Mouse (Mus musculus): ENCODE measurements around the gene Aar2.
A peak's percentile ranks its signal among the peaks of the same experiment; 100 is the strongest.
"Not testable (repeated sequence)": the region's sequence is repeated elsewhere in the genome, so short reads cannot be mapped to it uniquely, and the experiment has no call there.

The Aar2 gene

DNA sequence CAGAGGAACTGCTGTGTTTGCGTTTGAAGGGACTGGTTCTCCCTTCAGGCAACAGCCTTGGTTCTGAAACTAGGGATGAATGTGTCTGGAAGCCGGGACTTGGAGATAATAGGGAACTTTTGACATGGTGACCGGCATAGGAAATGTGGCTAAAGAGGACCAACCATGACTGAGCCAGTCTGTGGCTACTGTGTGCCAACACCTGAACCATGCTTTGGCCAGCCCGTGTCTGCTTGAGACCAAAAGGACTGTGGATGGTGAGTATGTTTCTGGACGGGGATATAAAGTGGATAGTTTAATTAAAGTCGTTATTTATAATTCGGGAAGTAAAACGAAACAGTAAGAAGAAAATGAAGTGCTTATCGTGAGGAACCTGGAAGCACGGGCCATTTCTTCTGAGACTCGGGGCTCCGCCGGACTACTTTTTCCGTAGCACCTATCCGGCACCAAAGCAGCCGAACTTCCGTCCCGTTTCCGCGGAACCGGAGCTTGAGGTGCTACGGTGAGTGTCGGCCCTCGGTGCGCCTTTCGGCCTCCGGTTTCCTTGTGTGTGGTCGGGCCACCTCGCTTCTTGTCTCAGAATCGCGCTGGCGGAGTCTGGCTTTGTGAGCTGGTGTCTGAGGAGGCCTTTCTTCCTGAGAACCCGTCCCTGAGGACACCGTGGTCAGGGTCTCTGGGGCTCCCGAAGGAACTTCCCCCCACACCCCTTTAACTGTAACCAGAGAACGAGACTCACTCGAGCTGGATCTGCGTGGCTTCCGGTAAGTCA is at the start of gene Aar2:
Gene Aar2, plus strand, starts transcription at position 462 of the 769 bp plus-strand sequence.
- DNase-seq = peak; percentile 83 to 86

- DNase-seq = peak; percentile 64 to 75
Observed at GRCm38 (mm10) chr2:156497915-156498314, 49.5 kb upstream of the Aar2 start.

DNA sequence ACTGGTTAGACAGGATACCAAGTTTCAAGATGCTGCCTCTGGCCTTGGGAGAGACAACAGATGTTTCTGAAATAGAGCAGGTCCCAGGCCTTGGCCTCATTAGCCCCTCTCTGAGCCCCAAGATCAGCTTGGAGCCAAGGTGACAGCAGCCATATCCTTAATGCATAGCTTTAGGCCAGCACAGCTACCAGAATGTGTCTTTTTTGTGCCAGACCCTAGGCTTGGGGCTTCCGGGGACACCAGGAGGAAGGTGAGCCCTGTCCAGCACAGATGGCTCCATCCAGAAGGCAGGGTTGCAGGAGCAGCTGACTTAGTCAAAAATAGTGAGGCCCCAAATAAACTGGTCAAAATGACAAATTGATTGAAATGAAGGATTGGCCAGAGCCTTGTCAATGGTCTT is 46.4 kb upstream of the Aar2 start:
- DNase-seq = no peak

- DNase-seq = no peak
Observed at GRCm38 (mm10) chr2:156505533-156505932, 41.9 kb upstream of the Aar2 start.

DNA sequence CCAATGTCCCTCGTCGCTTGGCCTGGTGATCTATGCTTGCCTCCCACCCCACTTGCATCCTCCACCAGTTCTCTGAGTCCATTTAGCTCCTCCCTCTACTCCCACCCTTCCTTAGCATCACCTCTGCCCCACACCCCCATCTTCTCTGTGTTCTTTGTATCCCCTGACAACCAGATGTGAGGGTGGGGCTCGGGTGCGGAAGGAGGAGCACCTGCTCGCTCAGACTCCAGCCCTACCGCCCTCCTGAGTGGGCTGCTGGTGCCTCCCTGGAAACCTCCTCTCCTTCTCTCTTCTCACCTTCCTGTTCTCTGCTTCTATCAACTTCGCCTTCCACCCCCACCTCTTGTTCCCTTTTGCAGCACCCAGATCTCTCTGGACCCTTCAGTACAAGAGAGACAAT is 35.4 kb upstream of the Aar2 start:
- no peak for DNase-seq

- DNase-seq = peak; percentile 72 to 89
Observed at GRCm38 (mm10) chr2:156512561-156512960, 34.8 kb upstream of the Aar2 start.

DNA sequence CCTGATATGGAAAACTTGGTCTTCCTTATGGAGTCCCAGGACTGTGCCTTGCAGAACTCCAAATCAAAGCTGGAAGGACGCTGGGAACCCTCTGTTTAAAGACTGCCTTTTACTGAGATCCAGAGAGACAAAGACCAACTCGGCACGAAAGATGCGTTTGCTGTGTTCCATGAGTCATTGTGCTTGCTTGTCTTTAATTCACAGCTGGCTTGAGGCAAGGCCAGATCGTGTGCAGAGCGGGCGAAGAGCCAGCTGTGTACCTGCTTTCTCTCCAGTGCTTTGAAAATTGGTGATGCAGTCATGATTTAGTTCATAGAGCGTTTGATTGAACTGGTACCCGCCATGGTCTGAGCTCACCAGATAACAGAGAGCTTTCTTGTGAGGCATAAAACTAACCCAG is 32.3 kb upstream of the Aar2 start:
- no peak for DNase-seq

DNA sequence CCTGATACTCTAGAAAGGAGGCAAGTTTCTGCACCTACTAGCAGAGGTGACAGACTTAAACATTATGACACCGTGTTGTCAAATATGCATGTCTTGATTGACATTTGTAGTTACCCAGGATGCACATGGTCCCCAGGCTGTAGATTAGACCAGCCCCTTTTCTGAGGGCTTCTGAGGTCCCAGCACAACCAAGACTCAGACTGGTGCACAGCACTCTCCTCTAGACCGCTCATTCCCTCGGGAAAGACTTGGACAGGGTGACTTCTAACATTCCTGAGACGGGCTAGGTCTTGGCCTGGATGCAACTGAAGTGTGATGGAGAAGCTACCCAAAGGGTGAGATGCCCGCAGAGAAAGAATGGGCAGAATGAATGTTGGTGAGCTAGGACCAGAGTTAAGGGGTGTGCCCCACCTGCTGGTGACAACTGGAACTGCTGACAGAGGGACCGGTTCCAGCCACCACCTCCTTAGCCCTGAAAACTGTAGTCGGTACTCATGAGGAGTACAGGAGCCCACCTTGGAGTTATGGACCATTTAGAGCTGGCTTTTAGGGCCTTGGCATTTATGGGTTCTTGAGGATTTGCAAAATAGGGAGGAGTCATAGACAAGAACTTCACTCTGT is 31.7 kb upstream of the Aar2 start:
- DNase-seq = peak; percentile 80 to 89

DNA sequence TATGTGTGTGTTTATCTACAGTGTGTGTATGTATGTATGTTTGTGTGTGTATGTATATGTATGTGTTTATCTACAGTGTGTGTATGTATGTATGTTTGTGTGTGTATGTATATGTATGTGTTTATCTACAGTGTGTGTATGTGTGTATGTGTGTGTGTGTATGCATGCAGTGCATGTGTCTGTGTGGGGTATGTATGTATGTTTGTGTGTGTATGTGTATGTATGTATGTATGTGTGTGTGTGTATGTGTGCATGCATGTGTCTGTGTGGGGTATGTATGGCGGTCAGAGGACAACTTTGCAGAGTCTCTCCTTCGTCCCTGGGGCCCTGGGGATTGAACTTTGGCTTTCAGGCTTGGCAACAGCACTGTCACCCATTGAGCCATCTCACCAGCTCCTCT is 30.7 kb upstream of the Aar2 start:
- not testable (repeated sequence) for DNase-seq

DNA sequence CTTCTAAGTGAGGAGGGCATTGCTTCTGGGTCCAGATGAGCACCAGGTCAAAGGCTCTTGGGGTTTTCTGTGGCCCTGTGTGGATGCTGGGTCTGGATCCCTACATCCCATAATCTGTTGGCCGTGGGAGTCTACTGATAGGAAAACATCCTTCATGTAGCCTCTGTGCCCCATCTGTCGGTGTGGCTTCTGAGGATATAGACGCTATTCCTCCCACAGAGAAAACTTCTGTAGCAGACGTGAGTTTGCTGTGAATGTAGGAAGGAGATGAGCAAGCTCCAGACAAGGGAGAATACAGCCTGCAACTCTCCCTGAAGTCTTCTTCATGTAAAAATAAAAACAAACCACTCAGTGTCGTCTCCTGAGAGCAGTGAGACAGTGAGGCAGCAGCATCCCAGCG is 29.1 kb upstream of the Aar2 start:
- no peak for DNase-seq

- DNase-seq = no peak
Observed at GRCm38 (mm10) chr2:156519584-156519983, 27.8 kb upstream of the Aar2 start.

- no peak for DNase-seq
Observed at GRCm38 (mm10) chr2:156522994-156523393, 24.4 kb upstream of the Aar2 start.

DNA sequence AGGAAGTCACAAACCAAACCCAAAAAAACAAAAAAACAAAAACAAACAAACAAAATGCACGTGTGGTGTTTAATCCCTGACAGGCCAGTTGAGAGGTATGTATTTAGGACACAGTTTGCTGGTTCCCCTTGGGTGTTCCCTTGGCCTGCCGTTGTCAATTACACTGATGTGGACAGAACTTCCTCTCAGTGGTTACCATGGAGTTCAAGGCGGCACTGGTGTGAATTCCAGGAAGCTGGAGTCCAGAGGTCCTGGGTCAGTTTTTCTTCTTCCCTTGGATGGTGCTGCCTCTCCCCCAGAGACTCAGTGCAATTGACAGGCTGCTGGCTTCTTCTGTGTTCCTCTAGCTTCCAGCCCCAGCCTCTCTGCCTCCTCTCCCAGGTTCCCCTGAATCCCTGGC is 23.3 kb upstream of the Aar2 start:
- peak; percentile 15 to 43 for DNase-seq

DNA sequence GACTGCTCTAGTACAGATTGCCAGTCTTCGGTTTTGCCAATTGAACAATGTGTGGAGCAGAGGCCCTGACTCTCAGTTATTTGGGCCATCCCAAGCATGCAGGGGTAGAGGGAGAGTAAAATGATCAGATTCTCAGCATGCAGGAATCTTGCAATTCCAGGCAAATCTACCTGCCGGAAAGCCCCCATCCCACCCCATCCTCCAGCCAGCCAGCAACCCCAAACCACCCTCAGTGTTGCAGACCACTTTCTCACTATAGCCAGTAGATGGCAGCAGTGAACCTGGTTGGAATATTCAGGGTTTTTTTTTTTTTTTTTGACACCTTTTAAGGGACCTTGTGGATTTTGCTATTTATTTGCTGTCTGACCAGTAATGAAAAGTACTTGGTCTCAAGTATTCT is 17.7 kb upstream of the Aar2 start:
- peak in 1 of 2 experiments; percentile 30 for DNase-seq

DNA sequence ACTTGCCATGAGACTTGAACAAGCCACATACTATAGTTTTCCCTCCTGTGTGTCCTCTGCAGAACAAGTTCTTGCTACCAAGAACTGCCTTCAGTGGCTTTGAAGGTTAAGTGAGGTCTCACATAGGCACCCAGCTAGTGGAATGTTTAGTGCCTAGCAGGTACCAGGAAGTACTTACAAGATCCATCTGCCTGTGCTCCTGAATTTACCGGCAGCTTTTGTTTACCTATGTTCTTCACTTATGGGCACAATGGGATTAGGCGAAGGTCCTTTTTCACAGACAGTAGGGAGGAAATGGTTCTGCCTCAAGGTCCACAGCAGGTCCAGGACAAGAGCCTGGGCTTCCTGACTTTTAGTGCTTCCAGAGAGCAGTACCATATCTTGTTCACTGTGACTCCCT is 14.2 kb upstream of the Aar2 start:
- DNase-seq = no peak

DNA sequence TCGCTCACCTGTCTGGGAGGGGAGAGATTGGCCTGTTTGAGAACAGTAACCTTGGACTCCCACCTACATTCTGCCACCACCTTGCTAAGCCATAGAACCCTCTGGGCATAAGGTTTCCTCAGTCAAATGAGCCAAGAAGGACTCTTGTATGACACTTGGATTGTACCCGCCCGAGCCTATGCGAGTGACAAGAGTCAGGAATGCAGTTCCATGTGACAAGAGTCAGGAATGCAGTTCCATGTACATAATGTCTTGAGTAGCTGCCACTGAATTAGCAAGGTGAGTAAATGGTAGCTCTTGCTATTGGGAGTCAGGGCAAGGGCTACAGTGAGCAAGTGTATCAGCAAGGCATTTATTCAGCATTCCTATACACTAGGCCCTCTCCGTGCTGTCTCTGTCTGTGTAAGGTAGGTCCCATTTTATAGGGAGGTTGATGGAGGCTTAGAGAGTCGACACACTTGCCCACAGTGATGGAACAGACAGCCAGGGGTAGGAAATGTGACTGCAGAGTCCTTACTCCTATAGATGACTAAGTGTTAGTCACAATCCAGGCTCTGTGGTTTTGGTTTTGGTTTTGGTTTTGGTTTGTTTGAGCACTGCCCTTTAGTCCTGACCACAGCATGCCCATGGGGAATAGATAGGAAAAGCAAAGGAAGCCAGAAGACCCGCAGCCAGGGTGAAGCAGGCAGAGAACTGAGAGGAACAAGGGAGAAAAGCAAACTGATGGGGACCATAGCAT is 8.4 kb upstream of the Aar2 start:
- DNase-seq = no peak

GRCm38 (mm10) chr2:156540991-156541390 is 6.4 kb upstream of the Aar2 start:
- no peak for DNase-seq

DNA sequence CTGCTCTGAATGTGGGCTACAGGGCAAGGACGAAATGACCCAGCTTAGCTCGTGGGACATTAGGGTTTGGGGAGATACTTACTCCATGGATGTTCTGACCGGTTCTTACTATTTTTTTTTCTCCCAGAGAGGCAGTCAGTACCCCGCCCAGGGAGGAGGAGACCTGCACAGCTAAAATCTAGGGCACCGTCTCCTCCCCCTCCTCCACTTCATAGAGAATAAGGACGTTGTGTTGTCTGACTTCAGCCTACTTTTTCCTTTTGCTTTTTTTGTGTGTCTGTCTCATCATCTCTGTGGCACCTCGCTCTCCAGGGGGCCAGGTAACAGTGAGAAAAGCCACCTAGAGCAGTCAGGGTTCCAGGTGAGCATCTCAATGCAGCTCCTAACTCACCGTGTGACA is 5.0 kb upstream of the Aar2 start:
- DNase-seq = no peak

DNA sequence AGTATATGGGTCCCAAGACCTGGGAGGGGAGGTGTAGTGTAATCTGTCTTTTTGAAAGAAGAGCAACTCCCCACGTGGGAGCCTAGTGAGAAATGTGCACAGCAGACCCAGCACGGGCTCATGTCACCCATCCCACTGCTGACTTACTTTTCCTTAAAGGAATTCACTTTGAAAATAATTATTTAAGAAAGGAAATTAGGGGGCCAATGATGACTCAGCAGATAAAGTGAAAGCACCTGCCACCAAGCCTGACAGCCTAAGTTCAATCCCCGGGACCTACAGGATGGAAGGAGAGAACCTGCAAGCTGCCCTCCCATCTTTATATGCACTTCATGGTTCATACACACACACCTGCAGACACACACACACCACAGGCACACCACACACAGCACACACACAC is 3.6 kb upstream of the Aar2 start:
- no peak for DNase-seq

DNA sequence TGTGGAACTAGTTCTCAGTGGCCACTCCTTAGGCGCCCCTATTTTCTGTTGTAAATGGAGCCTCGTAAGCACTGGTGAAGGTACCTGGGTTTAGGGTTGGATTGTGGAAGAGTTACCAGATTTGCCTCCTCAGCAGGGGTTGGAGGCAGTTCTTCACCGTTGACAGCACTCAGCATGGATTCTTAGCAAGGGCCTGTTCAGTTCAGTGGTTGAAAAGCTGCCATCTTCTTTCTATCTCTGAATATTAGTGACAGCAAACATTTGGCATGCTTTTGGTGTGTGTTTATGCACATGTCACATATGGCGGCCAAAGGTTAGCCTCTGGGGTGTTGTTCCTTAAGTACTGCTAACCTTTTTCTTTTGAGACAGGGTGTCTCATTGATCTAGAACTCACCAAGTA is 5.0 kb downstream of the Aar2 start:
- DNase-seq = no peak

- DNase-seq = no peak
Observed at GRCm38 (mm10) chr2:156561808-156562207, 14.4 kb downstream of the Aar2 start.

DNA sequence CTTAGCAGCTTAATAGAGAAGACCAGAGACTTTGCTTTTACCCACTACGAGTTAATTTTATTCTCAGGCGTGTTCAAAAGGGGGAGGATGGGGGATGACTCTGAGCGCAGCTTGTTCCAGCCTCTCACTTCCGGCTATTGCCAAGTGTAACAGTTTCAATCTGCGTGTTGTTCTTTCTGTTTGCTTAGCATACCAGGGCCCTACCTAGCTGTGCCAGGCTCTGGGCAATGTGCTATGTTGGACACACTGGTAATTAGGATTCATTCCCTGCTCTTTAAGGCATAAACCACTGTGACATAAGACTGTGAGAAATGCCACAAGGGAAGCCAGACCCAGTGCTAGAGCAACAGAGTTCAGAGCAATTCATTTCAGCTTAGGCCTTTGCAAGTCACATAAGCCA is 16.2 kb downstream of the Aar2 start:
- DNase-seq = no peak

GRCm38 (mm10) chr2:156566512-156566911 is 19.1 kb downstream of the Aar2 start:
- DNase-seq = peak; percentile 31 to 51

- no peak for DNase-seq
Observed at GRCm38 (mm10) chr2:156568647-156569046, 21.3 kb downstream of the Aar2 start.

All from kidney, postnatal 25 days (tissue).